Mouse (Mus musculus) C2C12 (cell line): Measurements from ENCODE around the gene Bmper. TPM values are rescaled to one million over a fixed set of nuclear protein-coding genes. Genes with fewer than 3 reads are reported as not detected.
A peak's percentile ranks its signal among the peaks of the same experiment; 100 is the strongest.

Experiments used
- H3K27me3 ChIP-seq: one replicate; pipeline ENCODE4 v1.6.1; 2011; ENCODE audit not compliant: control insufficient read depth, insufficient read depth, insufficient read length
- H3K36me3 ChIP-seq: one replicate; pipeline ENCODE4 v1.6.1; 2011; ENCODE audit not compliant: control insufficient read depth, insufficient read depth
- H3K4me3 ChIP-seq: one replicate; pipeline ENCODE4 v1.5.1; 2011; ENCODE audit warnings: mild to moderate bottlenecking, control low read depth; ENCODE audit not compliant: poor library complexity, insufficient read depth, severe bottlenecking
- H3K79me2 ChIP-seq: one replicate; pipeline ENCODE4 v1.6.1; 2011; ENCODE audit not compliant: control insufficient read depth, insufficient read depth
- H3K79me3 ChIP-seq: one replicate; pipeline ENCODE4 v1.6.1; 2011; ENCODE audit warnings: low read depth, control low read depth
- H3ac ChIP-seq: one replicate; pipeline ENCODE3; 2011; ENCODE audit warnings: low read depth; ENCODE audit not compliant: control insufficient read depth, insufficient read length
- CEBPB ChIP-seq: IDR thresholded peaks from one replicate; pipeline ENCODE4 v1.6.1; 2011; ENCODE audit warnings: low read depth, mild to moderate bottlenecking, control low read depth, moderate library complexity
- CTCF ChIP-seq: IDR thresholded peaks from one replicate; pipeline ENCODE4 v1.5.1; 2011; ENCODE audit not compliant: control insufficient read depth, insufficient read depth, insufficient read length
- FOSL1 ChIP-seq: IDR thresholded peaks from one replicate; pipeline ENCODE4 v1.8.0; 2011; ENCODE audit warnings: mild to moderate bottlenecking, low read length; ENCODE audit not compliant: poor library complexity, insufficient read depth, severe bottlenecking
- MAX ChIP-seq: IDR thresholded peaks from one replicate; pipeline ENCODE4 v1.6.1; 2011; ENCODE audit warnings: mild to moderate bottlenecking, control low read depth
- MYOD1 ChIP-seq: IDR thresholded peaks from one replicate; pipeline ENCODE4 v1.6.1; 2011; ENCODE audit warnings: low read depth; ENCODE audit not compliant: control insufficient read depth, insufficient read length
- MYOG ChIP-seq: IDR thresholded peaks from one replicate; pipeline ENCODE4 v1.6.1; 2011; ENCODE audit not compliant: control insufficient read depth, insufficient read length; ENCODE audit errors: extremely low read depth
- USF1 ChIP-seq: IDR thresholded peaks from one replicate; pipeline ENCODE4 v1.6.1; 2011; ENCODE audit warnings: low read depth, mild to moderate bottlenecking, control low read depth, moderate library complexity
- polyA plus RNA-seq: library from polyadenylated mRNA; unstranded; fragments of >200 nt; fragmentation: generic; extraction: Trizol; gene quantifications from one replicate; pipeline ENCODE4 v1.2.1, GENCODE M21; 2012; ENCODE audit warnings: missing spikeins

The Bmper gene
- polyA plus RNA-seq, 1 experiment: 1.2 TPM

DNA sequence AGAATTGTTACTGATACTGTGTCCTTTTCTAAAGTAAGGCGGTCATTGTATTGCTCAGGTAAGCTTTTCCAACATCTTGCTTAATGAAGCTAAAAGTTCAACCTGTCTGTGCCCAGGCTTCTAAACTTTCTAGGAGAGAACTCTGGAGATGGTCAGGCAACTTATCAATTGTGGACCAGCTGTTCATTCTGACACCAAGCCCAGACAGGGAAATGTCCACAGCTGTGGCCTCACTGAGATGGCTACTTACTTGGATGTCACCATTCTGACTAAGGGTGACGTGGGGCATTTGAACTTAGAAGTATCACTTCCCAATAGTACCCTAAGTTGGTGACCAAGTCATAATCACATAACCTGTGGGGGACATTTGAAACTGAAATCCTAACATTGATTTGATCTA lies 129.5 kb downstream of the Bmper start:
- Histone ChIP-seq H3K79me3 (no peaks in the 10 kb centered on the region), H3K79me2 (no peaks in the 10 kb centered on the region), H3K4me3 (no peak overlapping the region), H3K36me3 (no peaks in the 10 kb centered on the region), H3ac (no peak overlapping the region), H3K27me3 (no peaks in the 10 kb centered on the region)
- no peak for TF ChIP-seq USF1
- no peak for TF ChIP-seq MAX
- no peak for TF ChIP-seq CEBPB
- no peak for TF ChIP-seq FOSL1
- TF ChIP-seq MYOG: no peak
- no peak for TF ChIP-seq MYOD1

DNA sequence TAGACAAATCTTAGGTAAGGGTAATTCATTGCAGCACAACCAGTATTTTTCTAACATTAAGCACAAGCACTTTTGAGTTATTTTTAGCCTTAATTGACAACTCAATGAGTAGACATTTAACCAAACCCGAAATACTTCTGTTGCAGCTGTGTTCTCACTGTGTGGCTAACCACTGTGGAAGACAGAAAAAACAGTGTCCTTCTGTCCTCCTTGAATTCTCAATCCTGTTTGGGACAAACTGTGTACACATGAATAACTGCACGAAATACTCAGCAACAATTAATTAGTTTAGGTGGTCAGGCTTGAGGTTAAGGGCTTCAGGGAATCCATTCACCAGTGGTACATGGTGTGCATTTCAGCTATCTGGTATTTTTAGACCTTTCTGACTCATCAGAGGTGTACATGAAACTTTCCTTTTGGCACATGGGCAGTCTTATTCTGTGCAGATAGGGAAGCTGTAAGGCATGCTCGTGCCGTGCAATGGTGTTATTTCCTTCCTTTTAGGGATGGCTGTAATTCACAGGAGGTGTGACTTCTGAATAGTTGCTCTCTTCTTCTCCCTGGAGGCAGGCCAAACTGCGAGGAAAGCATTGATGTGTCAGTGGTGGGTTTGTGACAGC lies 131.4 kb downstream of the Bmper start:
- no peaks in the 10 kb centered on the region for H3K79me2 ChIP-seq
- H3K36me3 ChIP-seq: no peaks in the 10 kb centered on the region
- H3K79me3 ChIP-seq: no peaks in the 10 kb centered on the region
- no peaks in the 10 kb centered on the region for H3K27me3 ChIP-seq
- TF ChIP-seq USF1 (no peak), MYOD1 (peak; percentile 48)
- no peak overlapping the region for H3ac ChIP-seq
- H3K4me3 ChIP-seq: no peak overlapping the region

DNA sequence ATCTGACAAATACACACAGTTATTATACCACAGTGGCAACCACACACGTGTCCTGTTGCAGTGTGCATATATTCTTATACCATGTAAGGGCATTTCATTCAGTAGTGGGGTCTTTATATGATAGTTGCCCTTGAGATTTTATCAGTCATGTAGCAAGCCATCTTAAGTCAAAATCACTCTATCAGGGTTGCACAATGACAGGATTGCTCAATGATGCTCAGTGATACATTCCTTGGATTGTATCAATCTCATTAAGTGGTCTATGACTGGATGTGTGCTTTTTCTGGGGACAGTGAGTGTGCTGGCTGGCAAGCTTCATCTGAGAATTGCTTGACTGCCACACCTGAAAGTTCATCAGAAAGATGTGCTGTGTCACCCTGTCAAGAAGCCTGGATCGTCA lies 135.2 kb downstream of the Bmper start:
- TF ChIP-seq MAX: no peak
- no peak for TF ChIP-seq FOSL1
- no peak for TF ChIP-seq MYOD1
- no peak for TF ChIP-seq CTCF
- no peak for TF ChIP-seq MYOG
- TF ChIP-seq CEBPB: peak; percentile 68
- TF ChIP-seq USF1: no peak
- Histone ChIP-seq H3K36me3 (no peaks in the 10 kb centered on the region), H3ac (no peak overlapping the region), H3K4me3 (no peak overlapping the region), H3K79me2 (no peaks in the 10 kb centered on the region), H3K27me3 (no peaks in the 10 kb centered on the region), H3K79me3 (no peaks in the 10 kb centered on the region)

DNA sequence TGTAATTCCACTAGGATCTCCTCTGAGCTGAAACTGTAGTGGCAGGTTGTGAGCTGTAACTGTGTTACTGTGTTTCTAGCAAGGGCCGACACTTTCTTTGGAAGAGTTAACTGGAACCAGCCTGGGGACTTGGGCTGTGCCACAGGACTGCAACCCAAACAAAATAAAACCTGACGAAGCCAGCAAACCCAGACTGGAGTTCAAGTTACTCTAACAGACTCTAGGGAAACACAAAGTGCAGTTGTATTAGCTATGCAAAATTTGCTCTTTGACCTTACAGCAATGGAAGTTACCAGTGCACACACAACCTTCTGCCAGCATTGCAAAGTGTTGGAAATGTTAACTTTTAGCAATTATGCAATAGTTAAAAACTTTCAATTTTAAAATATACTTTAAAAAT lies 140.3 kb downstream of the Bmper start:
- Histone ChIP-seq H3K79me2 (no peaks in the 10 kb centered on the region), H3K4me3 (no peak overlapping the region), H3K79me3 (no peaks in the 10 kb centered on the region), H3K36me3 (no peaks in the 10 kb centered on the region), H3K27me3 (no peaks in the 10 kb centered on the region), H3ac (no peak overlapping the region)
- TF ChIP-seq FOSL1: no peak
- TF ChIP-seq MAX: no peak
- no peak for TF ChIP-seq CEBPB
- no peak for TF ChIP-seq MYOG
- TF ChIP-seq CTCF: no peak

DNA sequence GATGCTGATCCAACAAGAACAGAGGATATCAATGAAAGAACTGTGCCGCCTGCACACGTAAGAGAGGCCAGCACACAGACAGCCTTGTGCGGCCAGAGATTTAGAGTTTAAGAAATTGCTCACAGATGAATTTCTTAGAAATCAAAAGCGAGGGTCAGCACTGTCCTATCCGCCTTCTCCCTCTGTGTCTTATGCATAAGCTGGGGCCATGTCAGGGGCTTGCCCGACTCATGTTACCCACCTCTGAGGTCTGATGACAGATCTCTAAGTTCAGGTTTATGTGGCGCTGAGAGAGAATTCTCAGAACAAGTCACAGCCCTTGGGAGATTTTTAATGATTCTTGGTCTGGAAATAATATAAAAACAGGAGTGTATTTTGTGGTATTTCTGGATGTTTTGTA lies 140.7 kb downstream of the Bmper start:
- TF ChIP-seq USF1: no peak
- TF ChIP-seq CTCF: no peak
- no peak for TF ChIP-seq CEBPB
- TF ChIP-seq MAX: no peak
- TF ChIP-seq FOSL1: no peak
- TF ChIP-seq MYOD1: no peak
- no peak for TF ChIP-seq MYOG
- no peak overlapping the region for H3ac ChIP-seq

DNA sequence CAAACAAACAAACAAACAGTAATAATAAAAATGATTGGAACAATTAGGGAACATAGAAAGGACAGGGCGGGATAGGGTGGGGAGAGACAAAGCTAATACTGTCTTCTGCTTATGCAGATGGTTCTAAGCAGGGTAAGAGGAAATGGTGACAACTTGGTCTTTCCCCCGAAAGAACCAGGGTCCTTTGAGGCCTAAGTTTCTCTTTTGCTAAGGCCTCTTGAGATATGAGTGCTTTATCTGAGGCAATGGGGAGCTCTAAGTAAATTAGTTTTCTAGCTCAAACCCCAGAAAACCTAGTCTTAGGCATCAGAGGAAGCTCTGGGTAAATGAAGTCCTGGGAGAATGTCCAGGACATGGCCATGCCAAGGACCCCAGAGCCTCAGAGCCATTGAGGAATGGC lies 141.2 kb downstream of the Bmper start:
- Histone ChIP-seq H3K4me3 (no peak overlapping the region), H3ac (no peak overlapping the region), H3K79me2 (no peaks in the 10 kb centered on the region), H3K36me3 (no peaks in the 10 kb centered on the region), H3K27me3 (no peaks in the 10 kb centered on the region), H3K79me3 (no peaks in the 10 kb centered on the region)
- TF ChIP-seq MYOD1 (no peak), CEBPB (no peak), FOSL1 (no peak), CTCF (no peak), MAX (no peak), MYOG (no peak), USF1 (no peak)

More for the DNA sequence above, 140.7 kb downstream of the Bmper start:
- Histone ChIP-seq H3K4me3 (no peak overlapping the region), H3K27me3 (no peaks in the 10 kb centered on the region), H3K79me3 (no peaks in the 10 kb centered on the region), H3K36me3 (no peaks in the 10 kb centered on the region), H3K79me2 (no peaks in the 10 kb centered on the region)
